8 mouse cellular contexts compared by ENCODE assay signal in the genomic region with DNA sequence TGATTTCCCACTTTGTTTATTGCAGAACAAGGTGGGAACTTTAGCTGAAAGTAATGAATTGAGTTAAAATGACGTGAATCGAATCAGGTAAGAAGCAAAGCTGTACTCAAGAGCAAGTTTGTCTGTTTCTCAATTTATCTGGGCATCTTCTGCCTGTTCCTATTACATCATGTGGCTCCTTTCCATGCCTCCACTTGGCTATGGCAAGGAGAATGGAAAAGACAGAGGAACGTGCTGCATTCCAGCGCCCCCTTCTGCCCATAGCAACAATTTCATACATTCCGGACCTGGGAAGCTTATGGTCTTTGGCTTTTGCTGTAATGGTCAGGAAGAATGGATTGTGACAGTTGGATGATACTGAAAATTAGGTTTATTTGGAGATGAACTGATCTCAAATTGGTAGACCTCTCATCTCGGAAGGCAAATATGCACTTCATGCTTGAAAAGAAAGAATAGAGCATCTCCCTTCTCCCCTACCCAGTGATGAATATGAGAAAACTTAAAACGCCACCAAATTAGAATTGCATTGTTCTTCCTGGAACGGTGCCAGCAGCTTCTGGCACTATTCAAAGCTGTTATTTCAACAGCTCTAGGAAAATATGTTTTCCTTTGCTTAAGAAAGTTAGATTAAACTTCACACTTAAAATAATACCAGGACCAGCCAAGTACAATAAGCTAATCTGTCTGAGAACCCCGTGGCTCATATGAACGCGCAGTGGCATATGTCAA.
DNase-seq lines count a peak whose midpoint lies in the region; ATAC-seq and TF ChIP-seq lines count a peak whose summit lies in the region.

No protein-coding gene starts in this region.

- H3K27me3 ChIP-seq in limb, embryonic 11.5 days (ENCODE audit: control insufficient read depth, insufficient read depth, low read length) = no peaks in the 10 kb centered on the region
- no peaks in the 10 kb centered on the region for H3K27me3 ChIP-seq in limb, embryonic 10.5 days (ENCODE audit: low read depth, poor library complexity, severe bottlenecking)

- H3K9ac ChIP-seq in limb, embryonic 11.5 days (ENCODE audit: low read length) = no peak overlapping the region

- no peaks in the 10 kb centered on the region for H3K4me1 ChIP-seq in limb, embryonic 11.5 days (ENCODE audit: control insufficient read depth, insufficient read depth, low read length)
- no peaks in the 10 kb centered on the region for H3K4me1 ChIP-seq in limb, embryonic 10.5 days

- no peak overlapping the region for H3K4me3 ChIP-seq in limb, embryonic 11.5 days (ENCODE audit: low read depth, low read length)
- no peak overlapping the region for H3K4me3 ChIP-seq in limb, embryonic 10.5 days
- H3K4me3 ChIP-seq in gastrocnemius, adult 2 months = no peak overlapping the region

- WGBS in limb, embryonic 11.5 days = 64% methylated on average over 11 of the region's 11 CpGs
- WGBS in limb, embryonic 10.5 days = 68% methylated on average over 11 of the region's 11 CpGs

- DNase-seq in limb, embryonic 11.5 days (ENCODE audit: low spot score) = peak; percentile 21
- no peak for DNase-seq in limb, embryonic 10.5 days (ENCODE audit: low spot score)
- DNase-seq in brain, embryonic 14.5 days (ENCODE audit: low read depth) = peak; percentile 81
- DNase-seq in frontal cortex, adult 2 months (ENCODE audit: extremely low spot score in 1 of 2, low spot score in 1 of 2) = peak; percentile 14 to 73
- peak; percentile 24 for DNase-seq in mesoderm, embryonic 11.5 days (ENCODE audit: low read depth, low spot score)
- no peak for DNase-seq in gastrocnemius, adult 2 months
- no peak for DNase-seq in thymus, postnatal 25 days
- no peak for DNase-seq in spleen, postnatal 36 days (ENCODE audit: low spot score in 2 of 2)

- H3K27ac ChIP-seq in limb, embryonic 11.5 days (replicated peaks; ENCODE audit: low read depth, low read length) = no peak overlapping the region
- H3K27ac ChIP-seq in limb, embryonic 10.5 days = no peak overlapping the region
- H3K27ac ChIP-seq in gastrocnemius, adult 2 months = no peak overlapping the region

- H3K4me2 ChIP-seq in limb, embryonic 11.5 days (ENCODE audit: low read depth, severe bottlenecking) = no peak overlapping the region

- no peaks in the 10 kb centered on the region for H3K36me3 ChIP-seq in limb, embryonic 11.5 days (ENCODE audit: control insufficient read depth, insufficient read depth, low read length)
- no peaks in the 10 kb centered on the region for H3K36me3 ChIP-seq in limb, embryonic 10.5 days

- peak; percentile 57; the same call in 1 of the 2 replicates for TF ChIP-seq CTCF in brain, embryonic 14.5 days (IDR thresholded peaks at IDR 0.05; ENCODE audit: borderline replicate concordance, extremely low read depth, insufficient read depth, insufficient read length)
- TF ChIP-seq CTCF in gastrocnemius, adult 2 months (IDR thresholded peaks at IDR 0.05) = no peak

- ATAC-seq in limb, embryonic 11.5 days (ENCODE audit: insufficient number of reproducible peaks, low FRiP score, low TSS enrichment, low read depth) = no peak

- no peaks in the 10 kb centered on the region for H3K9me3 ChIP-seq in limb, embryonic 11.5 days (ENCODE audit: control insufficient read depth, low read length)
- H3K9me3 ChIP-seq in limb, embryonic 10.5 days (replicated peaks) = no peaks in the 10 kb centered on the region

- no peak for TF ChIP-seq POLR2A in brain, embryonic 14.5 days (IDR thresholded peaks at IDR 0.05; ENCODE audit: borderline replicate concordance, extremely low read depth, insufficient read depth, insufficient read length, poor library complexity, severe bottlenecking)

- intact Hi-C loops in gastrocnemius, adult 2 months (cut with DNase I) = no loop called here

Comparison
In these comparisons a context has a peak if more than half of its experiments do, and no peak if none do; other contexts are left out.
1. DNase-seq: peak in limb, embryonic 11.5 days (single experiment), brain, embryonic 14.5 days (single experiment), frontal cortex, adult 2 months (2 of 2) and mesoderm, embryonic 11.5 days (single experiment); none in limb, embryonic 10.5 days (single experiment), gastrocnemius, adult 2 months (single experiment), thymus, postnatal 25 days (single experiment) and spleen, postnatal 36 days (0 of 2).